Mouse (Mus musculus): ENCODE results near the gene Plek. TPM values are rescaled to one million over a fixed set of nuclear protein-coding genes. Genes with fewer than 3 reads are reported as not detected.
A peak's percentile ranks its signal among the peaks of the same experiment; 100 is the strongest.
"Not testable (repeated sequence)": the region's sequence is repeated elsewhere in the genome, so short reads cannot be mapped to it uniquely, and the experiment has no call there.

Gene Plek
- total RNA-seq (2021): 1 to 10 TPM; 3.6 to 5.6 TPM
- long read RNA-seq, experiment 1: 0 reads
- long read RNA-seq, experiment 2: 0 reads

DNA sequence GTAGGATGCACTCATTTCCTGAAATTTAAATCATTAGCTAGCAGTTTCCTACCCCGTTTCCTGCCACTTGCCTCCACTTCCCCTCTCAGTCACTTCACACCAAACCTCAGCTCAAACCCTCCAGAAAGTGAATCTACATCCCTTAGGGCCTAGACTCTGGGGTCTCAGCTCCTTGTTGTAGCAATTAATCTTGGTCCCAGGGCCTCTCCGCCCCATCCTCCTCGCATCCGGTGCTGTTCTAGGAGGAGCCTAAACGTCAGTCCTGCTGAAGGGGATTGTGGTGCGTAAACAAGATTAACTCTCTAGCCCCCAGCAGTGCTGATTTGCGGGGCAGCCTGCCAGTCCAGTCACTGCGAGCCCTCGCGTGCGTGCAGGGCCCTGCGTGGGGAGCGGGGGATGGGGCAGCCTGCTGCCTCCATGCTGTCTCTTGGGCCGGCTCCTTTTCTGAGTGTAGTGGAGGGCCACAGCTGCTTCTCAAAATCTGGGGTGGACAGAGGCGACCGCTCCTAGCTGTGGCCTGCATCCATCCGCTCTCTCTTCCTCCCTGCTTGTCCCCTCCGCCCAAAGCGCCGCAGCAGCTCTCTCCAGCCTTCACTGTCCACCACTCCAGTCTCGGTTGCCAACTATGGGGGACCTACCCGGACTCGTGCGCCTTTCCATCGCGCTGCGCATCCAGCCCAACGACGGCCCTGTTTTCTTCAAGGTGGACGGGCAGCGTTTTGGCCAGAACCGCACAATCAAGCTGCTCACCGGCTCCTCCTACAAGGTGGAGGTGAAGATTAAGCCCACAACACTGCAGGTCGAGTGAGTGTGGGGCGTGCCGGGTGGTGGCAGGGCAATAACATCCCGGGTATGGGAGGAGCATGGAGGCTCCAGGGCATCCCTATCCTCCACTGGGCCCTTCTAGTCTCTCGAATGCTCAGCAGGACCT is at the start of gene Plek, which contains the start of gene Cnrip1:
Gene Plek, minus strand, starts transcription at position 837 of the 931 bp plus-strand sequence.
Gene Cnrip1, plus strand, starts transcription at position 42 of the 931 bp plus-strand sequence.
- DNase-seq: peak; percentile 79 to 80

DNA sequence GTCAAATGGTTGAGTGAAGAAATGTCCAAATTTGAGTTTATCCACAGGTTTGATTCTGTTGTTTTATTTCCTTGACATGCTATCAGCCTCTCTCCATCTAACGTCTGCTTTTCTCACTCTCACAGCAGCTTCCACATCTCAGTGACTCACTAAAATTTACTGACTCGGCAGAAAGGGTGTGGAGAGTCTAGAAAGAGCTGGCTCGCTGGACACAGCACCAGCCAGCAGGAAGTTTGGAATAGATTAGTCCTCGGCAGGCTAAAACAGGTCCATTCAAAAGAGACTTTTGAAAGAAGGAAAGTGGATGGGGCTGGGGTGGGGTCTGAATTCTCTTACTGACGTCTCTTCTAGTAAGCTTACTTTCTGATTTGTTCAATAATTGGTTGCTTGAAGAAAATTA is 33.9 kb upstream of the Plek start:
- DNase-seq: peak in 1 of 2 experiments; percentile 17

DNA sequence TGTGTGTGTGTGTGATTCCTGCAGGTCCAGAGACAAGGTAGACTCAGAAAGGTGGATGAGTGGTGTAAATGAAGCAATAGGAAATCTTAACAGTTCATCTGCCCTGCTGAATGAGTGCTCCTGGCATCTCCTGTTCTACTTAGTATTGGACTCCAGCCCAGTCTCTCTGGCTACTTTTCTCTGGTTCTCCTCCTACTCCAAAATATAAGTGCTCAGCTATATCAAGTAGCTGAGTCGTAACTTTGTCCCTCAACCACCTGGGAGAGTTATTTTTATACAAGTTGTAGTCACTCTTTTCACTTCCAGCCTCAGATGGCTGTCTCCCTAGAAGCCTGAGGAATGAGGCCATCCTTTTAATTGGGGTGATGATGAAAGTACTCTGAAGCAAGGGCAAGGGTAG is 31.7 kb upstream of the Plek start:
- no peak for DNase-seq

DNA sequence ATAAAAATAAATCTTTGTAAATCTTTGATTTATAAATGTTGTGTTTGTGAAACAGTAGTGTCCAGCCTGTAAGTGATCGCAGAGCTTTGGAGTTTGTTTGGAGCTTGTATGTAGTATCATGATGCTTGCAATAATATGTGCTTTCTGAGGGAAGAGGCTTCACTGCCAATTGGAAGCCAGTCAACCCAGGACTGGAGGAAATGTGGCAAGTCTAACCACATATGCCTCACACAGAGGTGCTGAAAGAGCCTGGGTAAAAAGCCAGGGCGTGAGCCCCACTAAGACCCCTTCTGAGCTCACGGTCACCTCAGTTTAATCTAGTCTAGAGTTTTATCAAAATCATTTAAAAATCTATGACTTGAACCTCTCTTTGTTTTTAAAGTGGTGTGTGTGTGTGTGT is 31.3 kb upstream of the Plek start:
- DNase-seq: no peak

DNA sequence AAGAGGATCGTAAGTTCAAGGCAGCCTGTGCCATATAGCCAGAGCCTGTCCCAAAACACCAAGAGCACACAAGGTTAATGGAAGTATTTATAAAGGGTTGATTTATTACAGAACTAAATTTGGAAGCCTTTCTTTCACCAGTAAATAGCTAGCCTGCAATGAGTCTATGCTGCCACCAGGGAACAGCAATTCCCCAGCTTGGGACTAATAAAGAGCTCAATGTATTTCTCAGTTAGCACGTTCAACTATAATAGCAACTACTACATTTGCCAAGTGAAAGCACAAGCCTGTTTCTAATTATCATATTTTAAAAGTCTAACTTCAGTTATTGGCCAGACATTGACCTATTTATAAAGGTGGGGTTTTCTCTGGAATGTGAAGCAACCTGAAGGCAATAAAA is 30.8 kb upstream of the Plek start:
- DNase-seq: no peak

DNA sequence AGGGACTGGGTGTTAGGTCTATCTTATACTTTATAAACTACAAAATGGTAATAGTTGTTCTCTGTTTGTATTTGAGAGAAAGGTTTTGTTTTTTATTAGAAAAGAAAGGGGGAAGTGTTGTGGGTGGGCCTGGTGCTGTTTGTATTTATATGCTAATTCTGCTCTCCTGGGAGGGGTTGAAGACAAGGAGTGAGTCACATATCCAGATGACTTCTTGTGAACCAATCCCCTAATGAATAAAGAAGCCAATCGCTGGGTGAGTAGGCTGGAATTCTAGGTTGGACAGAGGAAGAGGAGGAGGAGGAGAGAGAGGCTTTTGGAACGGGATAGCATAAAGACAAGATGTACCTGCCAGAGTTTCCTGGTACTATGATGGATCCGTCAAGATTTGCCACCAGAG is 29.9 kb upstream of the Plek start:
- no peak for DNase-seq

DNA sequence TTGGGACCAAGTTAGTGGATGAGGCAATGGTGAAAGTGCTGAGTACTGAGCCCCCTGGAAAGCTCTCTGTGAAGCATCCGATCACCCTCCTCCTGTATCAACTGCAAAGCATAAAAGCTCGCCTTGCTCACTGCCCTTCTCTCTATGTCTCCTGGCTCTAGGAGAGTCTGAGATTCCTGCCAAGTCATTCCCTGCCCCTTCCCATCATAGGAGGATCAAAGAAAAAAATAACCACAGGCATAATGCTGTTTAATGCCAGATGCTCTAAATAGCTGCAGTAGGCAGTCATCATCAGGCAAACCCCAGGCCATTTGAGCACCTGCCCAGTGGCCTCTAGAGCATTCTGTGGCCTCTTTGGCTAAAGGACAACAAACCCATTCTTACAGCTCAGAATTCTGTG is 23.5 kb upstream of the Plek start:
- DNase-seq: no peak

DNA sequence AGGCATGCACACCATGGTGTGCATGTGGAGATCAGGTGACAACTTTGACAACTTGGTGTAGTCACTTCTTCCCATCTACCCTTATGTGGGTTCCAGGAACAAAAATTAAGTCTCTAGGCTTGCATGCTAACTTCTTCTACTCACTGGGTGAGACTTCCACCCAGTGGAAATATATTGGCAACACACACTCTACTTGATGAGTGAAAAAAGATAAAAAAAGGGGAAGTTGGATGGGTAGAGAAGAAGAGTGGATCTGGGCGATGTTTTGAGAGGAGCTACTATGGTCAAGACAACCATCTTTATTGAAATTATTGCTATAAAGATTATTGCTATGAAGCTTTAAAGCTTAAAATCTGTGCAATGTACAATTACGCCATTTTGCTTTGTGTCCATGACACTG is 17.2 kb upstream of the Plek start:
- not testable (repeated sequence) for DNase-seq

DNA sequence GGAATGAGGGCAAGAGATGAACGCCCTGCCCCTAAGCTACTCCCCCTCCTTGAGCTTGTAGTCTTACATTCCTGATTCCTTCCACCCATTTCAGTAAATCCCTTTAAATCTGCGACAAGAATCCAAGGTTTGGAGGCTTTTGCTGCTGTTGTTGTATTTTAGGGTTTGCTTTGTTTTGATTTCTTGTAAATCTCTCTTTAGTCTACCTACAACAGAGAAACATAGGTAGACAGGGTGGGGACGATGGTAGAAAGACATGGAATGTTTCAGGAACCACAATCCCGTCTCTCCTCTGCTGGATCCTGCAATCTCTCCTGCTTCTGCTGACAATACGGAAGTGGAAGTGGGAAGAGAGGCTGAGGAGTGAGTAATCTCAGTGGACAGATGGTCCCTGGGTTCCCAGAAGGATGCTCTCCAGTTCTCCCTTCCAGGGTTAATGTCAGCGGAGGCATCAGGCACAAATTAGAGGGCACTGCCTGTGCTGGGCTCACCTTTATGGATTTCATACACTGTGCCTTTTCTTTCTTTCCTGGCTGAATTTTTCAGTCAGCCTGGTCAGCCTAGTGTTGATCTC is 382 bp upstream of the Plek start:
- peak; percentile 9 to 11 for DNase-seq

DNA sequence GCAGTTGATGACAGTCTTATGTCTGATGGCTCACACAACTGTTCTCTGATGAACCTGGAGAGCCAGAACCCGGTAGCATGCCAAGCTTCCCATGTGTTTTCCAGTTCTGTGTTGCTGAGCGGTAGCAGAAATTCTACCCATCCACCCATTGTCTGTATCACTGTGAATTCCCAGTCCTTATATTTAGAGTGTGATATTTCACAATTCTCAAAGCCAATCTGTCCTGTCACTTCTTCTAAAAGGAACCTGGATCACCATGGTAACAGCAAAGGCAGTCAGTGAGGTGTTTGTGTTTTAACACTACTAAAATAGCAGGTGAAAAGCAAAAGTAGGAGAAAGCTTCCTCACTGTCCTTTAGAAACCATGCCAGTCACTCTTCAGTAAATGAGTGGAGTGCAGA is 6.4 kb downstream of the Plek start:
- no peak for DNase-seq

DNA sequence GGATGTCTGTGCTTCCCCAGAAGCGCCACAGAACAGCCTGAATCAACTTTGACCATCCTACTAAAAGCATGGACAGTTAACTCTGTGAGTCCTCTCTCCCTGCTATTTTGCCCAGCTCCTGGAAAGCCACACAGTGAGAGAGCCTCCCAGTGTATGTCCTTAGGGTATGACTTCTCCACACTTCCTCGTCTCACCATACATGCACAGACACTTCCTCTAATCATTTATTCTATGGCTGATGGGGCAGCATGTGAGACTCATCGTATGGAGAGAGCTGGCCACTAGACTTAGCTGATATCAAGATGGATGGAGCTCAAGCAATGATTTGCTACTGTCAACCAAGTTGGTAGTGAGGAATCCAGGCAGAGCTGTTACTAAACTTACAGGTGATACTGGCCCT is 28.2 kb downstream of the Plek start:
- DNase-seq: no peak

DNA sequence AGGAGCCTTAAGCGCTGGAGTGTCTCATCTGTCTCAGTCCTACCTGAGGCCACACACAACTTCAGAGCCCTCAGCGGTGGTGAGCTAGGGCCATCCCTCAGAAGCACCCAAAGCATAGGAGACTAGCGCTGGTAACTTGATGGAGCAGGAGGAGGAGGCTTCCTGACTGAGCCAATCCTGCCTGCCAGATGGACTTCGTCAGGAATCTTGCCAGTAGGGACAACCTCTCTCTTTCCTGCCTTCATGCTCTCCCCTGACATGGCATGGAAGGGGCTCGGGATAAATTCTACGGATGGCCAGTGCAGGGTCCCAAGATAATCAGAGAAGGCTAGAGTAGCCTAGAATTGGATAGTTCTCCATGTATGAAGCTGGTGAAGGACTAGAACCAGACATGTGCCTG is 29.0 kb downstream of the Plek start:
- DNase-seq: peak; percentile 41 to 48

DNA sequence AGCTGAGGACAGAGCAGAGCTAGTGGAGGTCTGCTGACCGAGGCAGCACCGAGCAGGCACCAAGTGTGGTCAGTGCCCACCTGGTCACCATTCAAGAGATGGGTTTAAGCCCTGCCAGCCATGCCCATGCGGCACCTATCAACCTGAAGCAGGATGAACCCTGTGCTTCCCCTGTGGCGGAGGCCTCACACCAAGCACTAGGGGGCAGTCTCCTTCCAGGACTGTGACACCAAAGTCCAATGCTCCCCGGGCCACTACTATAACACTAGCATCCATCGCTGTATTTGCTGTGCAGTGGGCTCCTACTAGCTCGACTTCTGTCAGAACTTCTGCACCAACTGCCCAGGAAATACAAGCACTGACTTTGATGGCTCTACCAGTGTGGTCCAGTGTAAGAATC is 32.9 kb downstream of the Plek start:
- DNase-seq: no peak

DNA sequence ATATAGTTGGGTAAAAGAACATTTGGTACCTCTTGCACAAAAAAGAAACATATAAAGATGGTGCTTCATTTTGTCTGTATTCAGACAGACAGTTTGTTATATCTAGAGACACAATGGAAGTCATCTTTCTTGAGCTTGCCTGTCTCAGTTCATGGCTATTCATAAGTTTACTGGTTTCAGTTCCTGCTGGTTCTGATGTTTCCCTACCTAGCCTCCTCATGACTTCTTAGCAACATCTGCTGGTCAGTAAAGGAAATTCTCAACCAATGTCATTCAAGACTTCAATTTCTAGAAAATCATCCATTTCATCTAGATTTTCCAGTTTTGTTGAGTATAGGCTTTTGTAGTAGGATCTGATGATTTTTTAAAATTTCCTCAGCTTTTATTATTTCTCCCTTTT is 39.2 kb downstream of the Plek start:
- no peak for DNase-seq

DNA sequence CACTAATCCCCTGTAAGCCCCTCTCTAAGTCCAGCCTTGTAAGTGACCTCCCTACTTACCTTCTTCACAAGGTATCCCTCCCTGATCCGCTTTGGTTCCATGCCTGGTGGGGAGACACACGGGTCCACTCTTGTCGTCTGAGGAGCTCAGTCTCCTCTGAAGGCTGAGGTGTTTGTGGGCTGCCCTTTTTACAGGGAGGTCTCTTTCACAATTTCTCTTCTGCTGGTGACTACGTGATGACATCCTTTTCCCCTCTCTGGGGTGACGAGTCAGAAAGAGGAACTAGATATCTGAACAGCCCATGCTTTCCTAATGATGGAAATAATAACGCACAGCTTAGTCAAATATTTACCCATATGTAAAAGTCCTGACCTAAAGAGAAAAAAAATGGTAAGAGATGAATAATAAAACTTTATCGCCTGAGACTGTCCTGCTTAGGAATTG is 43.7 kb downstream of the Plek start:
- peak in 1 of 2 experiments; percentile 53 for DNase-seq

DNA sequence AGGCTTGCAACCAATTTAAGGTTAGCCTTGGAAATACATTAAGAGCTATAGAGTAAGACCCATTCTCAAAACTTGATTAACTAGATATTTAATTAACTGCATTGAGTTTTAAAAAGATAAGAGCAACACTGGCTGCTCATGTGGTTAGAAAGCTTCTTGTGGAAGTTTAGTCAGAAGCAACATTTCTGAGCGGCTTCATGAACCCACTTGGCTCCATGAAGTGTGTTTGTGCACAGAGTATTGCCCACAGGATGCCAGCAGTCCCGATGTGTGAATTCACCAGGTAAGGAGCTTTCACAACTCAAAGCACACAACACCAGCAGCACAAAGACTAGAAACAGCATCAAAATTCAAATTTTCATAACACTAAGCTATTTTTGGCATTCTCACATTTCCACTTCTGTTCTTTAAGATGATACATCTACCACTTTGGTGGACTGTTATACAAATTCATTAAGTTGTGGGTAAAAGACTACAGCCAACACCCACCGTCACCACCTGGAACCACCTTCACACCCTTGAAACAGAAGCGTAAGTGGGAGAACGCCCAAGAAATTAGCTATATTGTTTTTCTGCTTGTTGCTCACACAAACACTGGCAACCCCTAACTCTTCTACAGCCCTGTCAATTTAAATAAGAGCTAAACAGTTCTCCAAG is 44.5 kb downstream of the Plek start:
- no peak for DNase-seq

DNA sequence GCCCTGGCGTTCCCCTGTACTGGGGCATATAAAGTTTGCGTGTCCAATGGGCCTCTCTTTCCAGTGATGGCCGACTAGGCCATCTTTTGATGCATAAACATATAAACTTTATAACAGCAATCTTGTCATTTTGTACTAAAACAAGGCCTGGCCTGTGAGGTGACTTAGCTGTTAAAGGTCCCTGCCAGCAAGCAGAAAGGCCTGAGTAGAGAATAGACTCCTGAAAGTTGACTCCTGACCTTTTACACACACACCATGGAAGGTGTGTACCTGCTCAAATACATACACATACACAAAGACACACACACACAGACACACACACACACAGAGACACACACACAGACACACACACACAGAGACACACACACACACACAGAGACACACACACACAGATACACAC is 45.7 kb downstream of the Plek start:
- DNase-seq: not testable (repeated sequence)

DNA sequence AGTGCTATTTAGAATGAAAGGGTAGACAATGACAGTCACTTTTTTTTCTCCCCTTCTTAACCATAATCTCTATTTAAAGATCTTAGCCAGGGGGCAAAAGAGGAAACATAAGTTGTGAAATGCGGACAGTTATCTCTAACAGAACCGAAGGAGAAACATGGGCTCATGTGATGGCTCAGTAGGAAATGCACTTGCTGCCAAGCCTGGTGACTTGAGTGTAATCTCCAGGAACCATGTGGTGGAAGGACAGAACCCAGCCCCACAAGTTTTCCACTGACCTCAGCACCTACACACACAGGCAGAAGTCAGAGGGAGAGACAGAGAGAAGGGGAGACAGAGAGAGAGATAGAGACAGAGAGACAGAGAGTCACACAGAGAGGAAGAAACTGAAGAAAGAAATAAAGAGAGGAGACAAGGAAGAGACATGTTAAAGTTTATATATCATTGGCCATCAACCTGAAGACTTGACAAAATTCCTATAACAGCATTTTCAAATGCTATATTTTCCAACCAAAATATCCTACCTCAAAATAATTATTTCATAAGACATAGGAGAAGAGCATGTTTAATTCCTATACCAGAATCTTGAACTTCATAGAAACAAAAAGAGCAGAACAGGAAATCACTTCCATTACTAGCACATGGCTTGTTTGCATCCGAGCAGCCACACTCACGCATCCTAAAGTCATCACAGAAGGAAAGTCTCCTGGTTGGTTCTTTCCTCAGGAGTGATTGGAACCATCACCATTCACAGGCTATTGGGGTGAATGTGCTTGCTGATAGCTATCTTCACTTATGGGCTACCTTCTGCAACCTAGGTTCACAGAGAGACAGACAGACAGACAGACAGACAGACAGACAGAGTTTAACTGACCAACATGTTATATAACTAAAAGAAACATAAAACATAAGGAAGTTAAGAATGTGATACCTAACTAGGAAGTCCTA is 47.0 kb downstream of the Plek start:
- DNase-seq: peak; percentile 25 to 78

DNA sequence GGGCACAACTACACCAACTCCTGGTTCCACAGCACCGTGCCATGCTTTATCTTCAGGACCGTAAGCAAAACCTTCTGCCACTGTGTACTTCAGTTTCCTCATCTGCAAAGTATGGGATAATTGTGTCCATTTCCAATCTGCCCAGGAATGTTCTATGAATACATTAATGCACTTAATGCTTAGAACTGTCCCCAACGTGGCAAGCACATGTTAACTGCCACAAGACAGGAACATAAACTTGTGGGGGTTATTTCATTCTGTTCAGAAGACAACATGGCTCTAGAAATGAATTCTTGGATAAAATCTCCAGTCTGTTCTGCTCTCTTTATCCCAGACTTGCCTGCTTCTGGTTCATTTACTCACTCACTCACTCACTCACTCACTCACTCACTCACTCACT is 48.4 kb downstream of the Plek start:
- no peak for DNase-seq

DNA sequence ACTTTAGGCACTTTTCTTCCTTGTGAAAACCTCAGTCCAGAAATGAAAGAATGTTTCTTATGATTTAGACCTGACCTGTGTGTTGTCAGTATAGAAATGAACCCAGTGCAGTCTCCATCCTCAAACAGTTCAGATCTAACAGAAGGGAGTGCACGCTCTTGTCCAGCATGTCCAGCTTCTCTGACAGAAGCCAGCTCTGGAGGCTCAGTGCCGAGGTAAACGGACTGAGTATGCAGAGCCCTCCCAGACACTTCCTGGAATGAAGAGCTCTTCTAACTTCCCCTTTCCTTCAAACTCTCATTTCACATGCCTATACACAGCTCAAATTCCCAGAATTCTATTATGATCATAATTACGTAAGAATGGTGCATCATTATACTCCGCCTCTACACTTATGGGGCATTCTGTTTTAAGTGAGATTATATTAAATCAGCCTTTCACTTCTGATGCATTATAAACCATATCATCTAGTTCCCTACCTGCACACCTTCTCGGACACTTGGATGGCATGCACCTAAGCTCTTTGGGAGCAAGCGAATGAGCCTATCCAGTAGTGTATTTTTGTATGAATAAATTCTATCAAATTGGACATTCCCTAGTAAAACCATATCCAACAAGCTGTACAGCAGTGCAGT is 49.3 kb downstream of the Plek start:
- DNase-seq: peak in 1 of 2 experiments; percentile 38

Data from heart, adult 18-20 months (tissue).